8 mouse cellular contexts compared by ENCODE assay signal in genomic region chr15:8716330-8716964, GRCm38 (mm10). TPM values are rescaled to one million over a fixed set of nuclear protein-coding genes. Genes with fewer than 3 reads are reported as not detected.
A peak's percentile ranks its signal among the peaks of the same experiment; 100 is the strongest.
DNase-seq lines count a peak whose midpoint lies in the region; ATAC-seq and TF ChIP-seq lines count a peak whose summit lies in the region.

No protein-coding gene starts in this region.

- no peak overlapping the region for H3K27ac ChIP-seq in heart, embryonic 11.5 days (ENCODE audit: low read depth, low read length)
- H3K27ac ChIP-seq in liver, postnatal 0 days (ENCODE audit: low read depth), result no peak overlapping the region

- ATAC-seq in heart, embryonic 11.5 days (replicated peaks; ENCODE audit: insufficient number of reproducible peaks, low FRiP score, low TSS enrichment), result no peak
- 0 out of 2 replicates have a peak, but pooled peaks have one; percentile 17 for ATAC-seq in granulocyte monocyte progenitor cell, adult 5-6 weeks (replicated peaks; ENCODE audit: poor library complexity, severe bottlenecking)
- ATAC-seq in liver, postnatal 0 days, result no peak

- H3K9ac ChIP-seq in heart, embryonic 11.5 days (ENCODE audit: low read depth, low read length), result no peak overlapping the region
- H3K9ac ChIP-seq in liver, postnatal 0 days (replicated peaks), result no peak overlapping the region

- H3K36me3 ChIP-seq in heart, embryonic 11.5 days (ENCODE audit: control insufficient read depth, insufficient read depth, low read length), result no peaks in the 10 kb centered on the region
- no peaks in the 10 kb centered on the region for H3K36me3 ChIP-seq in E14TG2a.4 (ENCODE audit: insufficient read depth, low read length)
- H3K36me3 ChIP-seq in liver, postnatal 0 days (replicated peaks; ENCODE audit: insufficient read depth, low read length), result no peaks in the 10 kb centered on the region

- intact Hi-C loops in heart, postnatal 36 days (cut with DNase I), result no loop called here

- DNase-seq in heart, postnatal 36 days, result no peak
- DNase-seq in liver, postnatal 0 days, result no peak
- no peak for DNase-seq in gastrocnemius, postnatal 4 days (ENCODE audit: low spot score in 2 of 2)
- no peak for DNase-seq in right cerebral cortex, postnatal 4 days
- DNase-seq in testis, postnatal 10 days (ENCODE audit: low spot score), result no peak

- no peak overlapping the region for H3K4me3 ChIP-seq in heart, embryonic 11.5 days (ENCODE audit: low read depth, low read length)
- H3K4me3 ChIP-seq in E14TG2a.4 (replicated peaks; ENCODE audit: low read length), result peak overlapping the region; percentile 47; the same call in 1 of the 2 replicates
- H3K4me3 ChIP-seq in liver, postnatal 0 days (ENCODE audit: low read depth, low read length), result no peak overlapping the region

- peak overlapping the region; percentile 47 for H3K4me2 ChIP-seq in heart, embryonic 11.5 days
- peak overlapping the region; percentile 57 for H3K4me2 ChIP-seq in liver, postnatal 0 days (ENCODE audit: low read depth, low read length)

- 0 out of 2 replicates have a peak, but pooled peaks cover 2% of the 10 kb centered on the region for H3K4me1 ChIP-seq in heart, embryonic 11.5 days (ENCODE audit: control insufficient read depth, insufficient read depth, low read length)
- peaks cover 55% of the 10 kb centered on the region for H3K4me1 ChIP-seq in E14TG2a.4 (replicated peaks; ENCODE audit: low read depth, low read length)
- no peaks in the 10 kb centered on the region for H3K4me1 ChIP-seq in liver, postnatal 0 days (ENCODE audit: insufficient read depth)

- 28% methylated on average over 12 of the region's 12 CpGs for WGBS in heart, embryonic 11.5 days (ENCODE audit: insufficient replicate concordance)
- 19% methylated on average over 11 of the region's 12 CpGs for WGBS in liver, postnatal 0 days (ENCODE audit: insufficient replicate concordance)

- H3K27me3 ChIP-seq in heart, embryonic 11.5 days (ENCODE audit: control insufficient read depth, insufficient read depth, low read length), result no peaks in the 10 kb centered on the region
- H3K27me3 ChIP-seq in E14TG2a.4 (ENCODE audit: insufficient read depth, low read length), result peaks cover 5% of the 10 kb centered on the region; the same call in 1 of the 2 replicates
- H3K27me3 ChIP-seq in liver, postnatal 0 days (ENCODE audit: insufficient read depth, low read length), result no peaks in the 10 kb centered on the region

- no peak for TF ChIP-seq EP300 in liver, postnatal 0 days (IDR thresholded peaks at IDR 0.05; ENCODE audit: low read depth)

- no peak for TF ChIP-seq CTCF in E14TG2a.4 (conservative IDR thresholded peaks at IDR 0.05; ENCODE audit: low read length)
- TF ChIP-seq CTCF in liver, postnatal 0 days (IDR thresholded peaks at IDR 0.05; ENCODE audit: low read depth), result no peak

- H3K9me3 ChIP-seq in heart, embryonic 11.5 days (replicated peaks; ENCODE audit: control insufficient read depth, low read length), result no peaks in the 10 kb centered on the region
- no peaks in the 10 kb centered on the region for H3K9me3 ChIP-seq in E14TG2a.4 (ENCODE audit: low read length)
- H3K9me3 ChIP-seq in liver, postnatal 0 days (ENCODE audit: low read length), result no peaks in the 10 kb centered on the region

RNA-seq across cellular contexts. Expression of gene Slc1a3, which starts 5.9 kb away (rescaled TPM):
- polyA plus RNA-seq in heart, embryonic 11.5 days (2014; fragmentation: Nextera tagmentation; extraction: Ambion mirVana), result 22.7 and 23.7 TPM in 2 replicates
- 1 to 10 TPM; 1.5 to 2.9 TPM for total RNA-seq in heart, postnatal 36 days (2021)
- total RNA-seq in granulocyte monocyte progenitor cell, adult 5-6 weeks (2014; fragmentation: Nextera tagmentation), result not detected in 2 replicates
- 1.5 TPM in 1 of 2 replicates, not detected in the other for total RNA-seq in granulocyte monocyte progenitor cell, adult 5-6 weeks (2017)
- polyA plus RNA-seq in liver, postnatal 0 days (2015; fragmentation: Nextera tagmentation; extraction: Ambion mirVana), result 0.13 and 0.15 TPM in 2 replicates
- total RNA-seq in gastrocnemius, postnatal 4 days (2021), result 1 to 10 TPM; 4.9 to 6.3 TPM
